Mouse (Mus musculus) urinary bladder, adult 18-20 months (tissue): ENCODE measurements around the gene Grid2ip.

Experiments used
- DNase-seq, 2 experiments: peaks; one replicate each; pipeline ENCODE4 v3.0.0; 2022; ENCODE audit warnings: low spot score in 2 of 2, mixed read lengths in 2 of 2

Grid2ip gene

GRCm38 (mm10) chr5:143356686-143357388, at the start of gene Grid2ip:
TSS of gene Grid2ip (plus strand) at chr5:143357338.
- DNase-seq, result no peak

- no peak for DNase-seq
Measured at GRCm38 (mm10) chr5:143308825-143309224, 48.3 kb upstream of the Grid2ip start.

- DNase-seq, result no peak
Measured at GRCm38 (mm10) chr5:143309916-143310315, 47.2 kb upstream of the Grid2ip start.

GRCm38 (mm10) chr5:143311886-143312285, 45.3 kb upstream of the Grid2ip start:
- peak in 1 of 2 experiments; percentile 47 for DNase-seq

GRCm38 (mm10) chr5:143314183-143314729, 42.9 kb upstream of the Grid2ip start:
- DNase-seq, result no peak

GRCm38 (mm10) chr5:143314730-143315513, 42.2 kb upstream of the Grid2ip start, which contains the start of gene E130309D02Rik:
TSS of gene E130309D02Rik (minus strand) at chr5:143315360.
- peak; percentile 66 to 87 for DNase-seq

- DNase-seq, result no peak
Measured at GRCm38 (mm10) chr5:143315514-143315888, 41.6 kb upstream of the Grid2ip start.

- DNase-seq, result no peak
Measured at GRCm38 (mm10) chr5:143316605-143317287, 40.4 kb upstream of the Grid2ip start.

- DNase-seq, result no peak
Measured at GRCm38 (mm10) chr5:143317288-143317610, 39.9 kb upstream of the Grid2ip start.

- peak; percentile 80 to 91 for DNase-seq
Measured at GRCm38 (mm10) chr5:143328690-143329495, 28.2 kb upstream of the Grid2ip start, which contains the start of gene Zdhhc4. TSS of gene Zdhhc4 (minus strand) at chr5:143329256.

GRCm38 (mm10) chr5:143333872-143334271, 23.3 kb upstream of the Grid2ip start:
- DNase-seq, result peak; percentile 35 to 55

- DNase-seq, result no peak
Measured at GRCm38 (mm10) chr5:143334418-143335088, 22.6 kb upstream of the Grid2ip start.

GRCm38 (mm10) chr5:143335089-143335460, 22.1 kb upstream of the Grid2ip start:
- DNase-seq, result no peak

GRCm38 (mm10) chr5:143336559-143336958, 20.6 kb upstream of the Grid2ip start:
- DNase-seq, result no peak

GRCm38 (mm10) chr5:143339603-143340002, 17.5 kb upstream of the Grid2ip start:
- DNase-seq, result no peak

- DNase-seq, result no peak
Measured at GRCm38 (mm10) chr5:143346367-143346766, 10.8 kb upstream of the Grid2ip start.

GRCm38 (mm10) chr5:143356017-143356416, 1.1 kb upstream of the Grid2ip start:
- DNase-seq, result no peak

- DNase-seq, result no peak
Measured at GRCm38 (mm10) chr5:143357564-143357963, 426 bp downstream of the Grid2ip start.

- no peak for DNase-seq
Measured at GRCm38 (mm10) chr5:143359263-143359662, 2.1 kb downstream of the Grid2ip start.

- no peak for DNase-seq
Measured at GRCm38 (mm10) chr5:143360000-143360399, 2.9 kb downstream of the Grid2ip start.

GRCm38 (mm10) chr5:143361428-143361827, 4.3 kb downstream of the Grid2ip start:
- DNase-seq, result no peak
